Mouse (Mus musculus) fat pad, adult 2 months (tissue): ENCODE results near the gene U2af2.
"Not testable (repeated sequence)": the region's sequence is repeated elsewhere in the genome, so short reads cannot be mapped to it uniquely, and the experiment has no call there.

ENCODE experiments used
- DNase-seq: peaks from one replicate; pipeline ENCODE4 v3.0.0-alpha.2; 2011; ENCODE audit warnings: low read depth, low spot score; ENCODE audit errors: extremely low read depth

The U2af2 gene

DNA sequence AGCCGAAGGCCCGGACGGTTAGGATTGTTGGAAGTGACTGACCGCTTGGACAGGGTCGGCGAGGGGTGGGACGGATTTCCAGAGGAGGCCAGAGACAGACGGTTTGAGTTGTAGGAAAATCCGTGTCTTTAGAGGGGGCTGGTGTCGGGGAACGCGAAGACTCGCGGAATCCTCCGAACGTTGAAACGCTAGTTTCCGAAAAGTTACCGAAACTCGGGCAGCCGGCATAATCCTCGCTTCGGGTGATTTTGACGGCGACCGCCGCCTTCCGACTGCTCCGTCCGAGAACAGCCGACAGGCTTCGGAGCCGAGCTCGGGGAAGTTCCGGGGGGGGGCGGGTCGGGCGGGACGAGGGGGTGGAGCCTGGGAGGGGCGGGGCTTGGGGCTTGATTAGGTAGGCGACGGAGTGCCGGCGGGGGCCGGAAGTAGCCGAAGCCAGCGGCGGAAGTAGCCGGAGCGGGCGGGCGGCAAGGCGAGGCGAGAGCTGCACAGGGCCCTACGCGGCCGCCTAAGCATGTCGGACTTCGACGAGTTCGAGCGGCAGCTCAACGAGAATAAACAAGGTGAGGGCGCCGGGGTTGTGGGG is at the start of gene U2af2:
Gene U2af2 (plus strand): TSS at position 370 of the 586 bp plus-strand sequence.
- DNase-seq: peak; percentile 36

DNA sequence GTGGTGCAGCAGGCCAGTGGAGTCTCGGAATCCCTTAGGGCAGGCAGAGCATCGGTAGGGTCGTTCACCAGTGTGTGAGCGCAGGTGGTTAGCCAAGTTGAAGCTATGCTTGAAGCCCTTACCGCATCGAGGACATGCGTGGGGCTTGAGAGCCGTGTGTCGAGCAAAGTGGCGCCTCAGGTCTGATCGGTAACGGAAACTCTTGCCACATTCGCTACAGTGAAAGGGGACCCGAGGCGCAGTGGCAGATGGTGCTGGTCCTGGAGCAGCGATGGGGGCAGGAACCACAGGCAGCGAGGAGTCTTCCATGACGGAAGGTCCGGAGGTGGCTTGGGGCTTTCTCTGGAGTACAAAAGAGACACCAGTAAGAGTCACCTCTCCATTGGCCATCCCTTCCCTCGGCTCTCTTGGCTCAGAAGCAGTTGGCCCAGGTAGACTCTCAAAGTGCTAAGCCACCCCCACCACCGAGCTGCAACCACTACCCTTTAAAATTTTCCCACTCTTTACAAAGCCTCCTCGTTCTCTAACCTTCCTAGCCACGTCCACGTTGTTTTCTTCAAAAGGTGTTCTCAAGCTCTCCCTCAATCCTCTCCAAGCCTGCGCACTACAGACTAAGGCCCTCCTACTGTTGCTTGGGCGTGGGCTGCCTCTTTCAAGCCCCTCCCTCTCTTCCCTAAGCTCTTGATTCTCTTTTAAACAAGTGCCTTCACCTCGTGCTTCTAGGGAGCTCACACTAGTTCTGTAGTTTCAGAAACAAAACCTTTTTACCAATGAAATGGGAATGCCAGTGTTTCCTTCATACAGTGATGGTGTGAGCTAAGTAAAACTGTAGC is 49.0 kb upstream of the U2af2 start:
- DNase-seq: no peak

DNA sequence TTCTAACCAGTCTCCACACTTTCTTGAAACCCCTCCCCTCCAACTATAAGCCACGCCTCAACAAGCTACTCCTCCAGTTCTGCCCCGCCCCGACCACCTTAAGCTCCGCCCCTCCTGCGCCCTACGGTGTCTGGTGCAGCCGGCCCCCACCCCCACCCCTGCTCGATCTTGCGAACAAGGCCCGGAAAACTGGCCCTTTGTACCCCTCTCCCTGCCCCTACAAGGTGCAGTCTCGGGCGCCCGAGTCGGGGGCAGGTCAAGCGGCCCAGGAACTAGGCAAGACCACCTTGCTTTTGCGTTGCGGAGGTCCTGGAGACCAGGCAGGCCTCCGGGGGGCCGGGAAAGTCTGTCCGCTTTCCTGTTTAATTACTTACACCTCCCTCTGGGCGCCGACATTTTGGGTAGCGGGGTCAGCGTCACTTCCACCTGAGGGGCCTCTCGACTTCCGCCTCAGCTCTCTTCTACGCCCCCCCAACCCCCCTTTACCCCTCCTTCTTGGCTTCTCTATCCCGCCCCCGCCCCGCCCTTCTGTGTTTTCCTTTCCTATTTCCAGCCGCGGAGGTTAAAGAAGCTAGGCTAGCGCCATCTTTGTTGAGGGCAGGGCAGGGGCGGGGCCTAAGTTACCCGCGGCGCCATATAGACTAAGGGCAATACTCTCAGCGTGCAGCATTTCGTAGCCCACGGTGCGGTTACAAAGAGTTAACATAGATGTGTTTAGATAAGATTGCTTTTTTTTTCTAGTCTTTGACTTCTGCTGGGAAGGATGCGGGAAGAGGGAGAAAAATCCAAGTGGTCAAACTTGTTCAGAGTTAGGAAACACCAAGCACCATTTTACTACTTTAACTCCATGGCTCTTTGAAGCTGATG is 47.5 kb upstream of the U2af2 start, which contains the start of the genes Zfp524 and Fiz1:
Gene Zfp524 (plus strand): TSS at position 165 of the 867 bp plus-strand sequence.
Gene Fiz1 (minus strand): TSS at position 447 of the 867 bp plus-strand sequence.
- DNase-seq: peak; percentile 52

DNA sequence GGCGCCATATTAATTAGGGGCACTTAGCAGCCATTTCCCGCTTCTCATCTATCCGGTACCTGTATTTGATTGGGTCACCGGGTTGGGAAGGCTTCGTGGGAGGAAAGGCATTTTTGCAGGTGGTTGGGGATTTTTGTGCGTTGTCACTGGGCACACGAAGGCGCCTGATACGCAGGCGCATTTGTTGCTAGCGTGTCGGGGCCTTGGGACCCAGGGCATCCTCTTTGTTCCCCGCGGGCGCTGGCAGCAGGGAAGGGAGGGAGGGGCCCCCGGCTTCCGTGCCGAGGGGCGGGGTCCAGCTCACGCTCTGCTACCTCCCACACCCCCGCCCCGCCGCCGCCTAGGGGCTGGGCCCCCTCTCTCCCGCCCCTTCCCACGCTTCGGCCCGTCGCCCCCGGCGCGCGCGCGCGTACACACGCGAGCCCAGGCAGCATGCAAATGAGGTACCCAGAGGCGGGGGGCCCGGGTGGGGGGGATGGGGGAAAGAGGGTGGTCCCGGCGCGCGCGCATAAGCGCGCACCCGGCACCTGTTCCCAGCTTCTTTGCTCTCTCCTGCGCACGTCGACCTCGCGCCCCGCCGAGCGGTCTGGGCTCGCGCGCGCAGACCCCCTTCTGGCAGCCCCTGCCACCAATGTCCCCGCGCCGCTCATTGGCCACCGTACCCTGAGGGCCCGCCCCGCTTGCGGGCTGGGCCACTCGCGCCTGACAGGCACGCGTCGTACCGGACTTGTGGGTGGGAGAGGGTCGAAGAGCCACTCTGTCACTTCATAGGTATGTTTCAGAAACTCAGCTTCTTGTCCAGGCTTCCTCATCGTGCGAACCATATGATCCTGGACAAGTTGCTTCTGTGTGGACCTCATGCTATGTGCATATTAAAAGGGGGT is 46.6 kb upstream of the U2af2 start, which contains the start of gene Gm44973:
Gene Gm44973 (plus strand): TSS at position 379 of the 884 bp plus-strand sequence.
- peak; percentile 80 for DNase-seq

DNA sequence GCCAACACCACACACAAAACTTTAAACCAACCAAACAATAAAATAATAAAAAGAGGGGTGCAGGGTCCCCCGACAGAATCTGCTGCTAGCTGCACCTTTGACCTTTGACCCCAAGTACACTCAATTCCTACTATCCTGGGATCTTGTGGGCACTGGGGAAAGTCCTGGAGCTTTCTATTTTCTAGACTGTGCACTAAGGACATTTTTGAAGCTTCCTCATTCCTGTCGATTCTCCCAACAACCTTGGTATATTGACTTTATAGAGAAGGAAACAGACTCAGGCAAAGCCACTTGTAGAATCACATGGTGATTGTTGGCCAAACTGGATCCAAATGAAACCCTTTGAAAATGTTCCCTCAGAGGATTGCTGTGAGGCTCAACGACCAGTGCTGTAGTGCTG is 45.9 kb upstream of the U2af2 start:
- no peak for DNase-seq

DNA sequence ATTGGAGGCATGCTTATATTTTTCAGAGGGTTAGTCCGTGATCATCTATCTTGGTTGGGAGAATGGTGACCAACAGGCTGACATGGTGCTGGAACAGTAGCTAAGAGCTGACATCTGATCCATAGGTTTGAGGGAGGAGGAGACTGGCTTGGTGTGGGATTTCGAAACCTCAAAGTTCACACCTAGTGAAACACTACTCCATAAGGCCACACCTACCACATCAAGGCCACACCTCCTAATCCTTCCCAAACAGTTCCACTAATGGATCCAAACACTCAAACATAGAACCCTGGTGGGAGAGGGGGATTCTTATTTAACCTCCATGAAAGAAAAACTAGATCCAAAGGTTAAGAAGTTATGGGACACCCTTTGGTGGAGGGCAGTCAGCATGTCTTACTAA is 45.0 kb upstream of the U2af2 start:
- no peak for DNase-seq

DNA sequence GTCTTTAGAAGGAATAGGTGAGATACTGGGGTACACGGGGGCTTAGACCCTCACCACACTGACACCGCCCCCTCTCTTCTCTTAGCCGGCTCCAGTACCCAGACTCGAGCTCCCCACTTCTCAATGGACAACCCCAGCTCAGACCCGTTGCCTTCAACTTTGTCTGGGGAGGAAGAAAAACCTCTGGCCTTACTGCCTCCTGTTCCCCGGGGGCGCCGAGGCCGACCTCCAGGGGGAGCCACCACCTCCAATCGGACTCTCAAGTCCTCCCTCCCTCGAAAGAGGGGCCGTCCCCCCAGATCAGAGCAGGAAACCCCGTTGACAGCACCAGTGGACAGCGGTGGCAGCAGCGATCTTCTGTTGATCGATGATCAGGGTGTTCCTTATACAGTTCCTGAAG is 44.6 kb upstream of the U2af2 start:
- DNase-seq: no peak

DNA sequence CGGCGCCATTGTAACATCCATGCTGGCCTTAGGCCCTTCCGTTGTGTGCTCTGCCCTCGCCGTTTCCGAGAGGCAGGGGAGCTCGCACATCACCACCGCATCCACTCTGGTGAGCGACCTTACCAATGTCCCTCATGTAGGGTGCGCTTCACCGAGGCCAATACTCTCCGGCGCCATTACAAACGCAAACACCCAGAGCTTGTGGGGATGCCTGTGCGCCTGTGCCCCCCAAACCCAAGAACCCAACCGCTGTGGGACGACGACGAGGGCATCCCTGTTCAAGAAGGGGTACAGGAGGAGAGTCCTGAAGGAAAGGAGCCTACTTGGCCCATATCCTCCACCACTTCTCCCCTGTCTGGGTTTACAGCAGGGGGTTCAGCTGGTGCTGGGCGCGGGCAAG is 44.0 kb upstream of the U2af2 start:
- no peak for DNase-seq

DNA sequence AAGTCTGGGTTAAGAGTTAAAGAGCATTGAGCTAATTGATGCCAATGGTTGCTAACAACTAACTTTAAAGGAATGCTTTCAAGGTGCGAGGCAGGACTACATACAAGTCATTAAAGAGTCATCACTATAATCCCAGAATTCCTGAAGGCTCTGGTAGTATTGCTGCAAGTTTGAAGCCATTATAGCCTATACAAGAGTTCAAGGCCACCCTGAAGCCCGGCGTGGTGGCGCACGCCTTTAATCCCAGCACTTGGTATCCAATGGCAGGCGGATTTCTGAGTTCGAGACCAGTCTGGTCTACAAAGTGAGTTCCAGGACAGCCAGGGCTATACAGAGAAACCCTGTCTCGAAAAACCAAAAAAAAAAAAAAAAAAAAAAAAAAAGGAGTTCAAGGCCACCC is 42.4 kb upstream of the U2af2 start:
- not testable (repeated sequence) for DNase-seq

DNA sequence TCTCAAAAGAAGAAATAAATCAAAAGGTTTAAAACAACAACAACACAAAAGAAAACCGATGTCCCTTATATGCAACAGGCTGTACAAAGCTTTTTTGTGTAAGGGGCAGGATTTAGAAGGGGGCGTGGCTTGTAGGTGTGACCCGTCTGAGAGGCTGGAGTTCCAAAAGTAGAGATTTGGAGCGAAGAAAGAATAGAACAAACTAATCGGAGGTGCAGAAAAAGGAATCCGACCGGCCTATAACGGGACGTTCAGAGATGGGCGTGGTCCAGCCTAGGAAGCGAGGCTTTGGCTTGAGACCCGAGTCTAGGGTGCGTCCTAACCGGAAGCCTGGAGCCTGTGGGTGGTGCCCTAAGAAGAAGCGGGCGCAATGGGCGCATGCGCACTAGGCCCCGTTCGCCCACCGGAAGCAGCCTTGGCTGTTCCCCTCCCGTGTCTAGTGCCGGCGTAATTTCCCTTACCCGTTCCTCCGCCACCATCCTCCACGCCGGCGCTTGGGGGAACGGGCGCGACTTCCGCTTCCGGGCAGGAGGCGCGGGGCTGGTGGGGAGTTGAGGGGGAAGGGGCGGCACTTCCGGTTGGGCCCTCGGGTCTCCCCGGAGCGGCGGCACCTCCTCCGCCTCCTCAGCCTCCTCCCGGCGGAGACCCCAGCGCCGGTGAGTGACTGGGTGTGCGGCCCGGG is 41.8 kb upstream of the U2af2 start, which contains the start of the genes Zfp865 and Ccdc106:
Gene Zfp865 (plus strand): TSS at position 377 of the 682 bp plus-strand sequence.
Gene Ccdc106 (plus strand): TSS at position 554 of the 682 bp plus-strand sequence.
- peak; percentile 74 for DNase-seq

DNA sequence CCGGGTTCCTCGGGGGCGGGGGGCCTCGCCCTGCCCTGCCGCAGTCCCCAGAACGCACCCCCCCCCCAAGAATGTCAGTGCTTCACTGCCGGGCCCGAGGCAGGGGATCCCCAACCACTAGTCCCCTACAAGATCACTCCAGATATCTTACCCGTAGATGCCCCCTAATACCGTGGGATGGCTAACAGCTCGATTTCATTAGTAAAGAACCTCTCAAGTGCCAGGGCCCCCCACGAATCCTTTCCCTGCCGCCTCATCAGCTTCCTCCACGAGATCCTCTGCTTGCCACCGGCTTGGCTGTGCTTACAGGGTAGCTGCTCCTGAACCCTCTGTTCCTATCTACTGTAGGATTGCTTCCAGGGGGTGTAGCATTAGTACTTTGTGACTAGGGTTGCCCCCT is 41.3 kb upstream of the U2af2 start:
- DNase-seq: no peak

DNA sequence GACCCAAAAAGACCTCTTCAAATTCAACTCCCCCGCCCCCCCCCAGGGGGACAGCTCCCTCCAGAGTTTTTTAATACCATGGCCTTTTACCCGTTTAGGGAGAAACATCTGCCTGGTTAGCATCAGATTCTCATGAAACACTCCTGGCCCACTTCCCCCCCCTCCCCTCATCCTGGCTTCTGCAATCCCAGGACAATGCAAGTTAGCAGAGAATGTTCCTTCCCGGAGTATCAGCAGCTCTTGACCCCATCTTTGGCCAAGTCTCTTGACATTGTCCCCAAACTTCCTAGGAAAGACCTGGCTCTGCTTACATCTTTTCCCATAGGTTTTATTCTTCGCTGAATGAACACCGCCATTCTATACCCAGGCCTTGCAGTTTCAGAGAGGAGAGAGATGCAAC is 40.7 kb upstream of the U2af2 start:
- DNase-seq: no peak

DNA sequence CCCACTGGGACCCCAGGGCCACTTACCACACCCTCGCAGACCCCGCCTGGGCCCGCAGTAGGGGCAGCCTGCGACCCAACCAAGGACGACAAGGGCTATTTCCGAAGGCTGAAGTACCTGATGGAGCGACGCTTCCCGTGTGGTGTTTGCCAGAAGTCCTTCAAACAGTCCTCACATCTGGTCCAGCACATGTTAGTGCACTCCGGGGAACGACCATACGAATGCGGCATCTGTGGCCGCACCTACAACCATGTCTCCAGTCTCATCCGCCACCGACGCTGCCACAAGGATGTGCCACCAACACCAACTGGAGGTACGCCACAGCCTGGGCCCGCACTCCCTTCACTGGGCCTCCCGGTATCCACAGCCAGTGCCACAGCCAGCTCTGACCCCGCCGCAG is 32.4 kb upstream of the U2af2 start:
- DNase-seq: no peak

DNA sequence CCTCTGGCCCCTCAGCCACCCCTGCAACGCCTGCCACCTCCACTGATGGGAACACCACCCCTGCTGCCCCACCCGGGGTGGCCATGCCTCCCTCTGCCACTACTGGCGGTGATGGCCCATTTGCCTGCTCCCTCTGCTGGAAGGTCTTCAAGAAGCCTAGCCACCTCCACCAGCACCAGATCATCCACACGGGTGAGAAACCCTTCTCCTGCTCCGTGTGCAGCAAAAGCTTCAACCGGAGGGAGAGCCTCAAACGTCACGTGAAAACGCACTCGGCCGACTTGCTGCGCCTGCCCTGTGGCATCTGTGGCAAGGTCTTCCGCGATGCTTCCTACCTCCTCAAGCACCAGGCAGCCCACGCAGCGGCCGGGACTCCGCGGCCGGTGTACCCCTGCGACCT is 32.0 kb upstream of the U2af2 start:
- DNase-seq: no peak

DNA sequence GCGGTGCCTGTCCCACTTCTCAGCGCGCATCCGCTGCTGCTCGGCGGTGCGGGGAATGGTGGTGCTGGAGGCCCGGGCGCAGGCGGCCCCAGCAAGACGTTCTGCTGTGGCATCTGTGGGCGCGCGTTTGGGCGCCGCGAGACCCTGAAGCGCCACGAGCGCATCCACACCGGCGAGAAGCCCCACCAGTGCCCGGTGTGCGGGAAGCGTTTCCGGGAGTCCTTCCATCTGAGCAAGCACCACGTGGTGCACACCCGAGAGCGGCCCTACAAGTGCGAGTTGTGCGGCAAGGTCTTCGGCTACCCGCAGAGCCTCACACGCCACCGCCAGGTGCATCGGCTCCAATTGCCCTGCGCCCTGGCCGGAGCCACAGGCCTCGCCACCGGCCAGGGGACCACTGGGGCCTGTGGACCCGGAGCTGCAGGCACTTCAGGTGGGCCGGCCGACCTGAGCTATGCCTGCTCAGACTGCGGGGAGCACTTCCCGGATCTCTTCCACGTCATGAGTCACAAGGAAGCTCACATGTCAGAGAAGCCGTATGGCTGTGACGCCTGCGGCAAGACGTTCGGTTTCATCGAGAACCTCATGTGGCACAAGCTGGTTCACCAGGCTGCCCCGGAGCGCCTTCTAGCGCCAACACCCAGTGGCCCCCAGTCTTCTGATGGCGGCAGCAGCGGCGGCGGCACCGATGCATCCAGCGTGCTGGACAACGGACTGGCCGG is 31.2 kb upstream of the U2af2 start:
- no peak for DNase-seq

DNA sequence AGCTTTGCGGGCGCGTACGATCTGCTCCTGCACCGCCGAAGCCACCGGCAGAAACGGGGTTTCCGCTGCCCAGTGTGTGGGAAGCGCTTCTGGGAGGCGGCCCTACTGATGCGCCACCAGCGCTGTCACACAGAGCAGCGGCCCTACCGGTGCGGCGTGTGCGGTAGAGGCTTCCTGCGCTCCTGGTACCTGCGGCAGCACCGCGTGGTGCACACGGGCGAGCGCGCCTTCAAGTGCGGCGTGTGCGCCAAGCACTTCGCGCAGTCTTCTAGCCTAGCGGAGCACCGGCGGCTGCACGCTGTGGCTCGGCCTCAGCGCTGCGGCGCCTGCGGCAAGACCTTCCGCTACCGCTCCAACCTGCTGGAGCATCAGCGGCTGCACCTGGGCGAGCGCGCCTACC is 30.4 kb upstream of the U2af2 start:
- no peak for DNase-seq

DNA sequence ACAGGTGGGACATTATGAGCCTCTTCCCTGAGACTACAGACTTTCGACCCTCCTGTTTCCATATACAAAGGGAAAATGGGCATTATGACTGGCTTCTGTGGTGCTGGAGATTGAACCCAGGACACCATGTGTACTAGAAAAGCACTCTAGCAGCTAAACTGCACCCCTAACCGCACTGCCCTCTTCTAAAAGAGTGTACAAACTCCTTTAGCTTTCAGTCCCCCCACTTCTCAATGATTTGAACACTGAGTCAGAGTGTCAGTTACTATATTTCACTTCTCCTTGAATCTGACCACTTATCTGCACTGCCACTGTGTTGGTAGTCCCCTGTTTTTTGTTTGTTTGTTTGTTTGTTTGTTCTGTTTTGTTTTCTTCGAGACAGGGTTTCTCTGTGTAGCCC is 28.1 kb upstream of the U2af2 start, which contains the start of gene 4632433K11Rik:
Gene 4632433K11Rik (plus strand): TSS at position 301 of the 400 bp plus-strand sequence.
- DNase-seq: no peak

DNA sequence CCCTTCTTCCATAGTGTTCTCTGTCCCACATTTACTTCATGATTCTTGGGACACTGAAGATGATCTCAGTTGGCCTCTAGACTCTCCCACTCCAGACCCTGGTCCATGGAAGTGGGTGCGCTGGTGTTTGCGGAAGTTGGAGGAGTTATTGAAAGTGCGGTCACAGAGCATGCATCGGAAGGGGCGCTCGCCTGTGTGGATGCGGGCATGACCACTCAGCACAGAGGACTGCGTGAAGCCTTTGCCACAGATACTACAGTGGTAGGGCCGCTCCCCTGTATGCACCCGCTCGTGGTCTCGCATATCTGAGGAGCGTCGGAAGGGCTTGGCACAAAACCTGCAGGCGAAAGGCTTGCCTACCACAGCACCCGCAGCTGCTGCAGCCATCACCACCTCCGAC is 26.3 kb upstream of the U2af2 start:
- no peak for DNase-seq

DNA sequence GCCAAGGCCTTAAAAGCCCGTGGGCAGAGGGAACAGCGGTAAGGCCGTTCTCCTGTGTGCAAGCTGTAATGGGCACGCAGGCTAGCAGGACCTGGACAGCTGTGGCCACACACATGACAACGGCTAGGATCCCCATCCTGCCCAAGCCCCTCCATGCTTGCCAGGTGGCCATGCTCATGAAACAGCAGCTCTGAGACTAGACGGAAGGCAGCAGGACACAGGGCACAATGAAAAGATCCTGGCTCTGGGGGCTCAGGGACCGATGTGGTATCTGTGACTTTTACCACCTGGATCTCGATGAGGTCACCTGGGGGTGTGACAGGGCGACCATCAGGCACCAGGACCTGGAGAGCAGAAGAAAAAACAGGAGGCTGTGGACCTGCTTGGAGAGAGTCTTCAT is 25.8 kb upstream of the U2af2 start:
- no peak for DNase-seq
